In the genomic region with DNA sequence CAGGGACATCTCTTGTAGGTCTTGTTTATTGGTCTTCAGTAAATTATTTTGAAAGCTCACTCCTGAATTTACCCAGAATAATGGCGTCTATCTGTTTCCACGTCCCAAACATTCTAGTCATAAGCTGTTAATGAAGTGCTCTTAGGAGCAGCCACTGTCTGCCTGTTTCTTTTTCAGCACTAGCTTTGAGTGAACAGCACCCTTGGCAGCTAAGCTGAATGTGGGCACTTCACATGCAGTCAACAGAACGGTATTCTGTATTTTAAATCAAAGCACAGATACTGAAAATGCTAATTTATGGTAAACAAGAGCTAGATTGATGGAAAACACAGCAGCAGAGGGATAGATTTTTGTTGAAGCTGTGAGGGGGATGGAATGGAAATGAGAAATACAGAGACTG, we compare ENCODE assay signal across 13 mouse cellular contexts.
DNase-seq lines count a peak whose midpoint lies in the region; ATAC-seq and TF ChIP-seq lines count a peak whose summit lies in the region.
"Had no signal": no experiment of that assay in that cellular context is flagged by ENCODE, and none has a peak within 500 bp of the region (broad histone marks: within the 10 kb centered on the region; RNA-seq: fewer than 3 reads in every experiment).

No protein-coding gene starts in this region.

- H3K4me2 ChIP-seq in hindbrain, embryonic 12.5 days (replicated peaks): no peak overlapping the region
- no peak overlapping the region for H3K4me2 ChIP-seq in lung, postnatal 0 days (replicated peaks; ENCODE audit: low read depth, low read length)
- H3K4me2 ChIP-seq in hindbrain, postnatal 0 days (ENCODE audit: low read depth, low read length): no peak overlapping the region
- no peak overlapping the region for H3K4me2 ChIP-seq in midbrain, embryonic 15.5 days
- H3K4me2 ChIP-seq: limb, embryonic 15.5 days had no signal

- TF ChIP-seq CTCF in lung, postnatal 0 days (IDR thresholded peaks at IDR 0.05): no peak
- TF ChIP-seq CTCF in hindbrain, postnatal 0 days (IDR thresholded peaks at IDR 0.05; ENCODE audit: low read depth): no peak

- peak; percentile 10 for DNase-seq in hindbrain, embryonic 10.5 days (ENCODE audit: low spot score)
- DNase-seq in lung, postnatal 0 days (ENCODE audit: low spot score): peak; percentile 18
- DNase-seq in lung, postnatal 14 days: no peak
- peak; percentile 7 for DNase-seq in brain, adult 2 months (ENCODE audit: low read depth, low spot score)
- DNase-seq in hindbrain, postnatal 0 days (ENCODE audit: low spot score): peak; percentile 48
- DNase-seq in urinary bladder, postnatal 36 days (ENCODE audit: low spot score in 2 of 2): no peak
- DNase-seq: cerebellum, adult 11 months; gastrocnemius, postnatal 36 days; lung, postnatal 4 days; right cerebral cortex, postnatal 14 days had no signal

- no peaks in the 10 kb centered on the region for H3K27me3 ChIP-seq in hindbrain, embryonic 10.5 days (ENCODE audit: insufficient read depth, poor library complexity, severe bottlenecking)
- no peaks in the 10 kb centered on the region for H3K27me3 ChIP-seq in hindbrain, embryonic 12.5 days
- H3K27me3 ChIP-seq in lung, postnatal 0 days (replicated peaks; ENCODE audit: insufficient read depth, low read length): no peaks in the 10 kb centered on the region
- H3K27me3 ChIP-seq in hindbrain, postnatal 0 days (ENCODE audit: insufficient read depth, low read length): no peaks in the 10 kb centered on the region
- no peaks in the 10 kb centered on the region for H3K27me3 ChIP-seq in midbrain, embryonic 15.5 days (replicated peaks)
- H3K27me3 ChIP-seq: limb, embryonic 15.5 days had no signal

- no peak overlapping the region for H3K9ac ChIP-seq in hindbrain, embryonic 12.5 days
- no peak overlapping the region for H3K9ac ChIP-seq in lung, postnatal 0 days (replicated peaks; ENCODE audit: low read depth)
- no peak overlapping the region for H3K9ac ChIP-seq in hindbrain, postnatal 0 days (replicated peaks; ENCODE audit: low read length)
- H3K9ac ChIP-seq in midbrain, embryonic 15.5 days: no peak overlapping the region
- H3K9ac ChIP-seq: limb, embryonic 15.5 days had no signal

- ATAC-seq in hindbrain, embryonic 12.5 days (ENCODE audit: low FRiP score): no peak
- ATAC-seq in lung, postnatal 0 days: no peak
- no peak for ATAC-seq in hindbrain, postnatal 0 days
- ATAC-seq in midbrain, embryonic 15.5 days (replicated peaks): no peak

- WGBS in hindbrain, embryonic 10.5 days: 52% methylated on average over 3 of the region's 3 CpGs
- 45% methylated on average over 3 of the region's 3 CpGs for WGBS in hindbrain, embryonic 12.5 days
- WGBS in lung, postnatal 0 days: 25% methylated on average over 3 of the region's 3 CpGs
- 42% methylated on average over 3 of the region's 3 CpGs for WGBS in hindbrain, postnatal 0 days
- 41% methylated on average over 3 of the region's 3 CpGs for WGBS in midbrain, embryonic 15.5 days

- no peak overlapping the region for H3K27ac ChIP-seq in hindbrain, embryonic 10.5 days
- no peak overlapping the region for H3K27ac ChIP-seq in hindbrain, embryonic 12.5 days
- no peak overlapping the region for H3K27ac ChIP-seq in lung, postnatal 0 days (ENCODE audit: low read length)
- no peak overlapping the region for H3K27ac ChIP-seq in hindbrain, postnatal 0 days
- no peak overlapping the region for H3K27ac ChIP-seq in midbrain, embryonic 15.5 days
- H3K27ac ChIP-seq: limb, embryonic 15.5 days had no signal

- no peak overlapping the region for H3K4me3 ChIP-seq in hindbrain, embryonic 10.5 days
- no peak overlapping the region for H3K4me3 ChIP-seq in hindbrain, embryonic 12.5 days
- no peak overlapping the region for H3K4me3 ChIP-seq in lung, postnatal 0 days (ENCODE audit: low read depth, low read length)
- no peak overlapping the region for H3K4me3 ChIP-seq in hindbrain, postnatal 0 days (ENCODE audit: low read length)
- H3K4me3 ChIP-seq in midbrain, embryonic 15.5 days: no peak overlapping the region
- H3K4me3 ChIP-seq: limb, embryonic 15.5 days had no signal

- no peaks in the 10 kb centered on the region for H3K9me3 ChIP-seq in hindbrain, embryonic 10.5 days
- no peaks in the 10 kb centered on the region for H3K9me3 ChIP-seq in hindbrain, embryonic 12.5 days (replicated peaks)
- H3K9me3 ChIP-seq in lung, postnatal 0 days (ENCODE audit: low read length): no peaks in the 10 kb centered on the region
- no peaks in the 10 kb centered on the region for H3K9me3 ChIP-seq in hindbrain, postnatal 0 days (ENCODE audit: low read length)
- H3K9me3 ChIP-seq in midbrain, embryonic 15.5 days: no peaks in the 10 kb centered on the region
- H3K9me3 ChIP-seq: limb, embryonic 15.5 days had no signal

- no peaks in the 10 kb centered on the region for H3K36me3 ChIP-seq in hindbrain, embryonic 10.5 days
- no peaks in the 10 kb centered on the region for H3K36me3 ChIP-seq in hindbrain, embryonic 12.5 days
- no peaks in the 10 kb centered on the region for H3K36me3 ChIP-seq in lung, postnatal 0 days (ENCODE audit: insufficient read depth, low read length)
- no peaks in the 10 kb centered on the region for H3K36me3 ChIP-seq in hindbrain, postnatal 0 days (ENCODE audit: insufficient read depth, low read length)
- no peaks in the 10 kb centered on the region for H3K36me3 ChIP-seq in midbrain, embryonic 15.5 days (replicated peaks)
- H3K36me3 ChIP-seq: limb, embryonic 15.5 days had no signal

- H3K4me1 ChIP-seq in hindbrain, embryonic 10.5 days (replicated peaks): no peaks in the 10 kb centered on the region
- H3K4me1 ChIP-seq in hindbrain, embryonic 12.5 days: no peaks in the 10 kb centered on the region
- H3K4me1 ChIP-seq in lung, postnatal 0 days (ENCODE audit: insufficient read depth, low read depth, low read length): no peaks in the 10 kb centered on the region
- no peaks in the 10 kb centered on the region for H3K4me1 ChIP-seq in hindbrain, postnatal 0 days (ENCODE audit: insufficient read depth, low read length)
- no peaks in the 10 kb centered on the region for H3K4me1 ChIP-seq in midbrain, embryonic 15.5 days
- H3K4me1 ChIP-seq: limb, embryonic 15.5 days had no signal

- TF ChIP-seq EP300 in lung, postnatal 0 days (IDR thresholded peaks at IDR 0.05): no peak

Comparison
In these comparisons a context has a peak if more than half of its experiments do, and no peak if none do; other contexts are left out.
1. DNase-seq: peak in hindbrain, embryonic 10.5 days (single experiment), lung, postnatal 0 days (single experiment), brain, adult 2 months (single experiment) and hindbrain, postnatal 0 days (single experiment); none in lung, postnatal 14 days (single experiment) and urinary bladder, postnatal 36 days (0 of 2).